Mouse (Mus musculus) midbrain, embryonic 14.5 days (tissue): ENCODE measurements around the gene 1810049J17Rik. TPM values are rescaled to one million over a fixed set of nuclear protein-coding genes. Genes with fewer than 3 reads are reported as not detected.

Source experiments
- ATAC-seq: fragments of 200-750 bp; cut with Nextera tagmentation; 2 replicates; pipeline ENCODE4 v1.8.0; 2017; ENCODE audit warnings: moderate number of reproducible peaks, moderate library complexity; ENCODE audit not compliant: low FRiP score, low TSS enrichment
- DNase-seq: peaks from one replicate; pipeline ENCODE4 v3.0.0-alpha.2; 2015
- H3K27ac ChIP-seq: fragments of 300-500 bp; sonication (generic); replicated peaks from 2 replicates; pipeline ENCODE4 v1.5.1; 2014; ENCODE audit warnings: mild to moderate bottlenecking, low read depth, low read length, moderate library complexity
- H3K27me3 ChIP-seq: fragments of 300-500 bp; sonication (generic); 2 replicates; pipeline ENCODE4 v1.6.1; 2014; ENCODE audit warnings: low read length, control low read depth, mixed read lengths; ENCODE audit not compliant: control insufficient read depth, insufficient read depth
- H3K36me3 ChIP-seq: fragments of 300-500 bp; sonication (generic); 2 replicates; pipeline ENCODE4 v1.6.1; 2014; ENCODE audit warnings: low read length, control low read depth; ENCODE audit not compliant: control insufficient read depth, insufficient read depth
- H3K4me1 ChIP-seq: fragments of 300-500 bp; sonication (generic); 2 replicates; pipeline ENCODE4 v1.6.1; 2014; ENCODE audit warnings: mild to moderate bottlenecking, antibody characterized with exemption, low read length, control low read depth; ENCODE audit not compliant: control insufficient read depth, insufficient read depth
- H3K4me2 ChIP-seq: fragments of 300-500 bp; sonication (generic); 2 replicates; pipeline ENCODE4 v1.6.1; 2014; ENCODE audit warnings: mild to moderate bottlenecking, low read length, moderate library complexity
- H3K4me3 ChIP-seq: fragments of 300-500 bp; sonication (generic); replicated peaks from 2 replicates; pipeline ENCODE4 v1.5.1; 2014; ENCODE audit warnings: low read depth, low read length
- H3K9ac ChIP-seq: fragments of 300-500 bp; sonication (generic); replicated peaks from 2 replicates; pipeline ENCODE4 v1.6.1; 2014; ENCODE audit warnings: mild to moderate bottlenecking, low read length, moderate library complexity
- H3K9me3 ChIP-seq: fragments of 300-500 bp; sonication (generic); 2 replicates; pipeline ENCODE4 v1.6.1; 2016; ENCODE audit warnings: low read length, control low read depth, mixed read lengths; ENCODE audit not compliant: control insufficient read depth
- WGBS: fragments of 180-500 bp; shearing (Covaris S2); extraction: QIAGEN DNeasy Blood & Tissue Kit; methylation state at CpG from one replicate; pipeline ENCODE4 v1.1.7; 2014; 5-methylcytosine and 5-hydroxymethylcytosine counted together
- polyA plus RNA-seq: library from polyadenylated mRNA; unstranded; fragments of >200 nt; fragmentation: Nextera tagmentation; extraction: Ambion mirVana; gene quantifications from 2 replicates; pipeline ENCODE4 v1.2.1, GENCODE M21; 2014

1810049J17Rik gene
- polyA plus RNA-seq, 1 experiment from 2014 or later, result 1.6 TPM

- ATAC-seq, result no peak
- Histone ChIP-seq H3K27ac (no peak overlapping the region), H3K9me3 (no peaks in the 10 kb centered on the region), H3K9ac (no peak overlapping the region), H3K4me3 (no peak overlapping the region), H3K36me3 (no peaks in the 10 kb centered on the region), H3K27me3 (no peaks in the 10 kb centered on the region), H3K4me1 (no peaks in the 10 kb centered on the region), H3K4me2 (no peak overlapping the region)
- WGBS, result 88% methylated on average over 6 of the region's 6 CpGs
- DNase-seq, result no peak
Measured at GRCm38 (mm10) chr15:12284794-12285534, 36.7 kb downstream of the 1810049J17Rik start.

GRCm38 (mm10) chr15:12279816-12280215 is 41.9 kb downstream of the 1810049J17Rik start:
- H3K9me3 ChIP-seq, result no peaks in the 10 kb centered on the region
- ATAC-seq (no peak), DNase-seq (no peak)
- H3K36me3 ChIP-seq, result no peaks in the 10 kb centered on the region
- H3K4me1 ChIP-seq, result no peaks in the 10 kb centered on the region
- no peak overlapping the region for H3K4me3 ChIP-seq
- 91% methylated on average over 1 of the region's 1 CpGs for WGBS
- no peaks in the 10 kb centered on the region for H3K27me3 ChIP-seq
- H3K9ac ChIP-seq, result no peak overlapping the region
- no peak overlapping the region for H3K4me2 ChIP-seq
- H3K27ac ChIP-seq, result no peak overlapping the region

- DNase-seq, result no peak
- no peak overlapping the region for H3K4me3 ChIP-seq
- no peaks in the 10 kb centered on the region for H3K4me1 ChIP-seq
- no peaks in the 10 kb centered on the region for H3K27me3 ChIP-seq
- ATAC-seq, result no peak
- no peaks in the 10 kb centered on the region for H3K9me3 ChIP-seq
- no peak overlapping the region for H3K4me2 ChIP-seq
- no peak overlapping the region for H3K27ac ChIP-seq
- peaks cover 20% of the 10 kb centered on the region for H3K36me3 ChIP-seq
- 76% methylated on average over 4 of the region's 4 CpGs for WGBS
- H3K9ac ChIP-seq, result no peak overlapping the region
Measured at GRCm38 (mm10) chr15:12275091-12275623, 46.5 kb downstream of the 1810049J17Rik start.

- peak; percentile 16 for DNase-seq
- H3K9ac ChIP-seq, result no peak overlapping the region
- H3K4me1 ChIP-seq, result no peaks in the 10 kb centered on the region
- ATAC-seq, result no peak
- H3K9me3 ChIP-seq, result no peaks in the 10 kb centered on the region
- no peak overlapping the region for H3K4me3 ChIP-seq
- no peak overlapping the region for H3K27ac ChIP-seq
- no peak overlapping the region for H3K4me2 ChIP-seq
- 67% methylated on average over 4 of the region's 4 CpGs for WGBS
- peaks cover 29% of the 10 kb centered on the region for H3K36me3 ChIP-seq
- H3K27me3 ChIP-seq, result no peaks in the 10 kb centered on the region
Measured at GRCm38 (mm10) chr15:12274053-12274769, 47.5 kb downstream of the 1810049J17Rik start.

GRCm38 (mm10) chr15:12273325-12274052 is 48.2 kb downstream of the 1810049J17Rik start:
- DNase-seq (no peak), ATAC-seq (no peak)
- Histone ChIP-seq H3K27ac (no peak overlapping the region), H3K36me3 (peaks cover 36% of the 10 kb centered on the region), H3K9me3 (no peaks in the 10 kb centered on the region), H3K9ac (no peak overlapping the region), H3K4me2 (no peak overlapping the region), H3K27me3 (no peaks in the 10 kb centered on the region), H3K4me1 (no peaks in the 10 kb centered on the region), H3K4me3 (no peak overlapping the region)
- 86% methylated on average over 12 of the region's 12 CpGs for WGBS

Other genes starting within 250 kb of the 1810049J17Rik start
- 183 and 222 TPM in 2 replicates for gene Zfr, start 204.1 kb downstream of the 1810049J17Rik start, polyA plus RNA-seq
- 6.6 and 9.0 TPM in 2 replicates for gene Mtmr12, start 116.9 kb downstream of the 1810049J17Rik start, polyA plus RNA-seq
- 74.5 and 88.2 TPM in 2 replicates for gene Golph3, start 449 bp downstream of the 1810049J17Rik start, polyA plus RNA-seq